ENCODE assay signal across 8 mouse cellular contexts in genomic region chr5:121078531-121078930, GRCm38 (mm10).
A peak's percentile ranks its signal among the peaks of the same experiment; 100 is the strongest.
DNase-seq lines count a peak whose midpoint lies in the region; ATAC-seq and TF ChIP-seq lines count a peak whose summit lies in the region.

No protein-coding gene starts in this region.

- no peak overlapping the region for H3K27ac ChIP-seq in hindbrain, embryonic 11.5 days (ENCODE audit: low read depth, low read length)
- no peak overlapping the region for H3K27ac ChIP-seq in hindbrain, embryonic 12.5 days
- H3K27ac ChIP-seq in midbrain, postnatal 0 days (ENCODE audit: low read depth, low read length) = no peak overlapping the region

- no peaks in the 10 kb centered on the region for H3K9me3 ChIP-seq in hindbrain, embryonic 11.5 days (ENCODE audit: control insufficient read depth, low read length)
- peaks cover 6% of the 10 kb centered on the region; the same call in 1 of the 2 replicates for H3K9me3 ChIP-seq in hindbrain, embryonic 12.5 days (replicated peaks)
- no peaks in the 10 kb centered on the region for H3K9me3 ChIP-seq in midbrain, postnatal 0 days (ENCODE audit: low read length)

- TF ChIP-seq CTCF in midbrain, postnatal 0 days (IDR thresholded peaks at IDR 0.05) = no peak

- no peaks in the 10 kb centered on the region for H3K4me1 ChIP-seq in hindbrain, embryonic 11.5 days (replicated peaks; ENCODE audit: control insufficient read depth, insufficient read depth, low read length)
- peaks cover 3% of the 10 kb centered on the region; the same call in 1 of the 2 replicates for H3K4me1 ChIP-seq in hindbrain, embryonic 12.5 days
- H3K4me1 ChIP-seq in midbrain, postnatal 0 days (ENCODE audit: insufficient read depth, low read length) = no peaks in the 10 kb centered on the region

- no peak overlapping the region for H3K9ac ChIP-seq in hindbrain, embryonic 11.5 days (ENCODE audit: low read depth, low read length)
- no peak overlapping the region for H3K9ac ChIP-seq in hindbrain, embryonic 12.5 days
- H3K9ac ChIP-seq in midbrain, postnatal 0 days (replicated peaks; ENCODE audit: low read length, poor library complexity, severe bottlenecking) = no peak overlapping the region

- DNase-seq in hindbrain, embryonic 11.5 days (ENCODE audit: low spot score) = peak; percentile 83
- DNase-seq in ES-CJ7 (ENCODE audit: low read depth, low spot score) = peak; percentile 62
- peak; percentile 57 for DNase-seq in c-Kit-positive CD71-negative TER-119-negative erythroid progenitor cells, embryonic 14.5 days (ENCODE audit: low read depth)
- peak; percentile 44 for DNase-seq in kidney, adult 9 months
- peak; percentile 56 for DNase-seq in midbrain, postnatal 0 days (ENCODE audit: low spot score)
- DNase-seq in urinary bladder, postnatal 4 days (ENCODE audit: low spot score in 2 of 2) = peak; percentile 35 to 77
- no peak for DNase-seq in left cerebral cortex, postnatal 36 days (ENCODE audit: low spot score in 2 of 2)

- WGBS in hindbrain, embryonic 11.5 days = 22% methylated on average over 6 of the region's 6 CpGs
- WGBS in hindbrain, embryonic 12.5 days = 16% methylated on average over 6 of the region's 6 CpGs
- 28% methylated on average over 6 of the region's 6 CpGs for WGBS in midbrain, postnatal 0 days

- no peaks in the 10 kb centered on the region for H3K36me3 ChIP-seq in hindbrain, embryonic 11.5 days (ENCODE audit: control insufficient read depth, insufficient read depth, low read length)
- no peaks in the 10 kb centered on the region for H3K36me3 ChIP-seq in hindbrain, embryonic 12.5 days
- no peaks in the 10 kb centered on the region for H3K36me3 ChIP-seq in midbrain, postnatal 0 days (ENCODE audit: insufficient read depth, low read length)

- intact Hi-C loops in left cerebral cortex, postnatal 36 days (cut with DNase I) = no loop called here

- H3K4me2 ChIP-seq in hindbrain, embryonic 11.5 days (replicated peaks; ENCODE audit: low read depth, low read length) = no peak overlapping the region
- H3K4me2 ChIP-seq in hindbrain, embryonic 12.5 days (replicated peaks) = no peak overlapping the region
- H3K4me2 ChIP-seq in midbrain, postnatal 0 days (ENCODE audit: low read depth, low read length, poor library complexity, severe bottlenecking) = no peak overlapping the region

- ATAC-seq in hindbrain, embryonic 11.5 days (ENCODE audit: low FRiP score) = no peak
- no peak for ATAC-seq in hindbrain, embryonic 12.5 days (ENCODE audit: low FRiP score)
- ATAC-seq in midbrain, postnatal 0 days (ENCODE audit: low FRiP score) = no peak

- no peak overlapping the region for H3K4me3 ChIP-seq in hindbrain, embryonic 11.5 days (ENCODE audit: low read depth, low read length)
- H3K4me3 ChIP-seq in hindbrain, embryonic 12.5 days = no peak overlapping the region
- H3K4me3 ChIP-seq in midbrain, postnatal 0 days (ENCODE audit: low read depth, low read length) = no peak overlapping the region

- H3K27me3 ChIP-seq in hindbrain, embryonic 11.5 days (ENCODE audit: control insufficient read depth, insufficient read depth, low read length) = no peaks in the 10 kb centered on the region
- H3K27me3 ChIP-seq in hindbrain, embryonic 12.5 days = no peaks in the 10 kb centered on the region
- no peaks in the 10 kb centered on the region for H3K27me3 ChIP-seq in midbrain, postnatal 0 days (ENCODE audit: insufficient read depth, low read length)

Comparison
In these comparisons a context has a peak if more than half of its experiments do, and no peak if none do; other contexts are left out.
1. DNase-seq: peak in hindbrain, embryonic 11.5 days (single experiment), ES-CJ7 (single experiment), c-Kit-positive CD71-negative TER-119-negative erythroid progenitor cells, embryonic 14.5 days (single experiment), kidney, adult 9 months (single experiment), midbrain, postnatal 0 days (single experiment) and urinary bladder, postnatal 4 days (2 of 2); none in left cerebral cortex, postnatal 36 days (0 of 2).